Mouse (Mus musculus): ENCODE results near the gene Trem3. TPM values are rescaled to one million over a fixed set of nuclear protein-coding genes. Genes with fewer than 3 reads are reported as not detected.

Trem3 gene
- polyA plus RNA-seq, 1 experiment from 2014 or later = 0.14 TPM

DNA sequence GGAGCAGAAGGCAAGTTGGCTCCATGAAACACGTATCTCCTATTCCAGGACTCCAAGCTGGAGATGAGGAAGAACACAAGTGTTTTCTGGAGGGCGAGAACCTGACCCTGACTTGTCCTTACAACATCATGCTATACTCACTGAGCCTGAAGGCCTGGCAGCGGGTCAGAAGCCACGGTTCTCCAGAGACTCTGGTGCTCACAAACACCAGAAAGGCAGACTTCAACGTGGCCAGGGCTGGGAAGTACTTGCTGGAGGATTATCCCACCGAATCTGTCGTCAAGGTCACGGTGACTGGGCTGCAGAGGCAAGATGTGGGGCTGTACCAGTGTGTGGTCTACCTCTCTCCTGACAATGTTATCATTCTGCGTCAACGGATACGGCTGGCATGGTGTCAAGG is 1.9 kb downstream of the Trem3 start:
- Histone ChIP-seq H3K36me3 (no peaks in the 10 kb centered on the region), H3K27me3 (0 out of 2 replicates have a peak, but pooled peaks cover 6% of the 10 kb centered on the region), H3K4me2 (replicated peaks) (no peak overlapping the region), H3K4me1 (no peaks in the 10 kb centered on the region), H3K9ac (no peak overlapping the region), H3K9me3 (no peaks in the 10 kb centered on the region), H3K4me3 (no peak overlapping the region), H3K27ac (no peak overlapping the region)
- ATAC-seq (ENCODE audit: low FRiP score, low read depth) = no peak
- 85% methylated on average over 11 of the region's 11 CpGs for WGBS

- ATAC-seq (ENCODE audit: low FRiP score, low read depth) = no peak
- Histone ChIP-seq H3K4me1 (no peaks in the 10 kb centered on the region), H3K36me3 (no peaks in the 10 kb centered on the region), H3K27ac (no peak overlapping the region), H3K4me3 (no peak overlapping the region), H3K4me2 (replicated peaks) (no peak overlapping the region), H3K27me3 (0 out of 2 replicates have a peak, but pooled peaks cover 6% of the 10 kb centered on the region), H3K9ac (no peak overlapping the region), H3K9me3 (no peaks in the 10 kb centered on the region)
- 86% methylated on average over 7 of the region's 7 CpGs for WGBS
Measured at GRCm38 (mm10) chr17:48250631-48251030, 3.1 kb downstream of the Trem3 start.

DNA sequence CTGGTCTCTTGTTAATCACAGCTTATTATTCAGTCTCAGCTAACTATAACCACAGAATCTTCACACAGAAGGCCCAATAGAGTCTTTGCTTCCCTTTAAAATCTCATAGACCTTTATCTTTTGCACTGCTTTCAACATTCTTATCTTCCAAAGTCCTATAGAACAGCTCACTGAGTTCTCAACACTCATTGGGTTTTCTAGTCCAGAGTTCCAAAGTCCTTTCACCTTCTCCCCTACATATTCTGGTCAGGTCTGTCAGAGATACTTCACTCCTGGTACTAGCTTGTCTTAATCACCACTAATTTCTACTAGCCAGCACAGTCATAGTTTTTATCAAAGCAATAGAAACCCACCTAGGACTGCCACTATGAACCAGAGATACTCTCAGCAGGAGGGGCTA is 9.0 kb downstream of the Trem3 start:
- Histone ChIP-seq H3K4me2 (replicated peaks) (no peak overlapping the region), H3K4me3 (no peak overlapping the region), H3K36me3 (no peaks in the 10 kb centered on the region), H3K27me3 (0 out of 2 replicates have a peak, but pooled peaks cover 6% of the 10 kb centered on the region), H3K9ac (no peak overlapping the region), H3K4me1 (no peaks in the 10 kb centered on the region), H3K9me3 (peaks cover 12% of the 10 kb centered on the region), H3K27ac (no peak overlapping the region)
- no peak for ATAC-seq (ENCODE audit: low FRiP score, low read depth)

GRCm38 (mm10) chr17:48261868-48262267 is 14.3 kb downstream of the Trem3 start:
- Histone ChIP-seq H3K4me3 (no peak overlapping the region), H3K9me3 (peaks cover 12% of the 10 kb centered on the region), H3K9ac (no peak overlapping the region), H3K36me3 (no peaks in the 10 kb centered on the region), H3K27me3 (no peaks in the 10 kb centered on the region), H3K27ac (no peak overlapping the region), H3K4me2 (replicated peaks) (no peak overlapping the region), H3K4me1 (peaks cover 11% of the 10 kb centered on the region; the same call in 1 of the 2 replicates)
- WGBS = 75% methylated on average over 2 of the region's 2 CpGs
- no peak for ATAC-seq (ENCODE audit: low FRiP score, low read depth)

DNA sequence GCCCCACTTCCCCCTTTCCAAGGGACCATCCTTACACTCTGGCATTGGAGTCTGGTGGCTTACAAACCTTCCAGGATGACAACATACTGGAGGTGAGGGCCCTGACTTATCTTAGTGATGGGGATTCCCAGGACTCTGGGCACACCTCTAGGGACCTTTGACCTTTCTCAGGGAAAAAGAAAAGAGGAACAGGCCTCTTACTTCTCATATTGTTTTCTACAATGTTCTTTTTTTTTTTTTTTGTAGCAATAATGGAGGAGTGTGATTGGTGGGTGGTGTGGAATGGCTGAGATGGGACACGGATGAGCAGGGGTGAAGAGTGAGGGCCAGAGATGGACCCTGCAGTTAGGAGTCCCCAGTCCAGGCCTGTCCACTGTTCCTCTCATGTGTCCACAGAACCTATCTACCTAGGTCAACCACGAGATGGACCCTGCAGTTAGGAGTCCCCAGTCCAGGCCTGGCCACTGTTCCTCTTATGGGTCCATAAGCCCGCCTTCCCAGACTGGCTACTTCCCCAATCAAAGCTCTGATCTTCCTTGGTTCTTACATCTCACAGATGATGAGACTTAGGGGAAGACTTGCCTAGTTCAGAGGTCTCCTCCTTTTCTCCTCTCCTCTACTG is 16.3 kb downstream of the Trem3 start, which contains the start of gene Treml4:
Gene Treml4 (plus strand): TSS at position 555 of the 622 bp plus-strand sequence.
- no peak within 1 kb of the TSS for H3K27ac ChIP-seq

DNA sequence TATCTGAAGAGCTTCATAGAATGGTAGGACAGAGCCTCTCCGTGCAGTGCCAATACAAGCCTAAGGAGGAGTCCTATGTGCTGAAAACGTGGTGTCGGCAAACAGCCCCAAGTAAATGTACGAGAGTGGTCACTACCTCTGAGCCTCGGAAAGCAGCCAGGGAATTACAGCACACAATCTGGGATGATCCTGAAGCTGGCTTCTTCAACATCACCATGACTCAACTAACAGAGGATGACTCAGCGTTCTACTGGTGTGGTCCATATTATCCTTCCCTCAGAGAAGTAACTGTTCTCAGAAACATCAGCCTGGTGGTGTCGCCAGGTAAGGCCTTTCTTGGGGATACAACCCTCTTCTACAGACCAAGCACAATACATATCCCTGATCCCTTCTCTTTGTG is 17.1 kb downstream of the Trem3 start:
- H3K9ac ChIP-seq = no peak overlapping the region
- no peak overlapping the region for H3K4me2 ChIP-seq (replicated peaks)
- H3K36me3 ChIP-seq = no peaks in the 10 kb centered on the region
- H3K27ac ChIP-seq = no peak overlapping the region
- no peak overlapping the region for H3K4me3 ChIP-seq
- no peaks in the 10 kb centered on the region for H3K27me3 ChIP-seq
- peaks cover 11% of the 10 kb centered on the region; the same call in 1 of the 2 replicates for H3K4me1 ChIP-seq
- H3K9me3 ChIP-seq = peaks cover 2% of the 10 kb centered on the region; the same call in 1 of the 2 replicates
- 88% methylated on average over 7 of the region's 7 CpGs for WGBS
- ATAC-seq (ENCODE audit: low FRiP score, low read depth) = no peak

More for the DNA sequence above, 16.3 kb downstream of the Trem3 start, which contains the start of gene Treml4:
- Histone ChIP-seq H3K27me3 (no peaks in the 10 kb centered on the region), H3K36me3 (no peaks in the 10 kb centered on the region), H3K4me3 (no peak within 1 kb of the TSS), H3K4me2 (replicated peaks) (no peak within 1 kb of the TSS), H3K9me3 (peaks cover 10% of the 10 kb centered on the region), H3K4me1 (peaks cover 11% of the 10 kb centered on the region; the same call in 1 of the 2 replicates), H3K9ac (no peak within 1 kb of the TSS)
- no peak for ATAC-seq (ENCODE audit: low FRiP score, low read depth)
- WGBS = 87% methylated on average over 3 of the region's 3 CpGs

DNA sequence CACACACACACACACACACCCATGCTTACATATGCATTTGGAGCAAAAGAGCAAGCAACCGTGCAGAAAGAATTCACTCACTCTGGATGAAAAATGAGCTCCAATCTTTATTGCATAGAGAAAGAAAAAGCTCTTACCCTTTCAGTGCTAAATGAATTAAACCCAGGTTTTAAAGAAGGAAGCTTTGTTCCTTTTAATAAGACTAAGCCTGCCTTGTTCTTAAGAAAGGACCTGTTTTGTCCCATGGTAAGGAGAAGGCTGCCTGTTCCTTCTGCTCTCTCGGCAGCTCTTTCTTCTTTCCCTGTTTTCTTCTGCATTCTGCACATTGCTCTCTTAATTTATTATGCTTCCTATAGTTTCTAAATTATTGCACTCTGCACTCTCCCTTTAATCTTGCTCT is 18.6 kb downstream of the Trem3 start:
- Histone ChIP-seq H3K9ac (no peak overlapping the region), H3K4me3 (no peak overlapping the region), H3K9me3 (no peaks in the 10 kb centered on the region), H3K4me1 (peaks cover 11% of the 10 kb centered on the region; the same call in 1 of the 2 replicates), H3K4me2 (replicated peaks) (no peak overlapping the region), H3K27me3 (no peaks in the 10 kb centered on the region), H3K36me3 (no peaks in the 10 kb centered on the region), H3K27ac (no peak overlapping the region)
- 9% methylated on average over 2 of the region's 2 CpGs for WGBS
- ATAC-seq (ENCODE audit: low FRiP score, low read depth) = no peak

GRCm38 (mm10) chr17:48266610-48267304 is 19.2 kb downstream of the Trem3 start:
- Histone ChIP-seq H3K27ac (no peak overlapping the region), H3K27me3 (no peaks in the 10 kb centered on the region), H3K4me2 (replicated peaks) (no peak overlapping the region), H3K4me1 (peaks cover 11% of the 10 kb centered on the region; the same call in 1 of the 2 replicates), H3K9ac (no peak overlapping the region), H3K36me3 (no peaks in the 10 kb centered on the region), H3K9me3 (no peaks in the 10 kb centered on the region), H3K4me3 (no peak overlapping the region)
- WGBS = 29% methylated on average over 2 of the region's 2 CpGs
- ATAC-seq (ENCODE audit: low FRiP score, low read depth) = no peak

DNA sequence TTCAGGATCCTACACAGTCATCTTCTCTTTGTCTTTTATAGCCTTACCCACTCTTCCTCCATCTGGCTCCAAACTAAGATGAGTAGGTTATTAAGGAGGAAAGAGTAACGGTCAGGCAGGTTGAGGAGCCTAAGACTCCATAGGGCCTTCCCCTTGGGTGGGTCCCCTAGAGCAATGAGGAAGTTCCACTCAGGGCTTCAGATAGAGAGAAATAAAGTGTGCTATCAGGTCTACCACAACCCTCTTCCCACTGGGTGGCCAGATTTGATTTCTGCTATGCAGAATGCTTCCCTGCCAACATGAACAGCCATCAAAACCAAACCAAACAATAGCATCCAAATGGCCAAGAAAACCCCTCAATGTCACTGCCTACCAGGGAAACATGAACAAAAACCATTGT is 20.0 kb downstream of the Trem3 start:
- WGBS = 70% methylated on average over 1 of the region's 1 CpGs
- no peaks in the 10 kb centered on the region for H3K36me3 ChIP-seq

DNA sequence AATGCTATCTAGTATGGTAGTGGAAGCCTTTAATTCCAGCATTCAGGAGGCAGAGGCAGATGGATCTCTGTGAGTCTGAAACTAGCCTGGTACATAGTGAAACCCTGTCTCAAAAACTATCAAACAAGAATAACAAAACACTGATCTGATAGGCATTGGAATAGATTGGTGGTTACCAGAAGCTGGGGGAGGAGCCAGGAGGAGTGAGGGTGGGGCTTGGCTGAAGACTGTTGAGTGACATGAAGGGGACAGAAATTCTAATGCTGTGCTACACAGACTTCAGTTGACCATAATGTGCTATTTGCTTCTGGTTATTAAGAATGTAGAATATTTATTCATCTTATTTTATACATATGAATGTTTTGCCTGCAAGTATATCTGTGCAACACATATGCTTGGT is 20.7 kb downstream of the Trem3 start:
- no peak for ATAC-seq (ENCODE audit: low FRiP score, low read depth)
- H3K27ac ChIP-seq = no peak overlapping the region

More for the DNA sequence above, 20.0 kb downstream of the Trem3 start:
- H3K9ac ChIP-seq = no peak overlapping the region
- H3K27me3 ChIP-seq = no peaks in the 10 kb centered on the region
- no peak overlapping the region for H3K27ac ChIP-seq
- peaks cover 11% of the 10 kb centered on the region; the same call in 1 of the 2 replicates for H3K4me1 ChIP-seq
- ATAC-seq (ENCODE audit: low FRiP score, low read depth) = no peak
- no peaks in the 10 kb centered on the region for H3K9me3 ChIP-seq
- no peak overlapping the region for H3K4me3 ChIP-seq
- no peak overlapping the region for H3K4me2 ChIP-seq (replicated peaks)

GRCm38 (mm10) chr17:48269833-48270232 is 22.3 kb downstream of the Trem3 start:
- WGBS = 79% methylated on average over 4 of the region's 4 CpGs
- no peak overlapping the region for H3K9ac ChIP-seq

More for the DNA sequence above, 20.7 kb downstream of the Trem3 start:
- Histone ChIP-seq H3K4me1 (peaks cover 11% of the 10 kb centered on the region; the same call in 1 of the 2 replicates), H3K27me3 (no peaks in the 10 kb centered on the region), H3K4me3 (no peak overlapping the region), H3K4me2 (replicated peaks) (no peak overlapping the region), H3K9me3 (no peaks in the 10 kb centered on the region), H3K36me3 (no peaks in the 10 kb centered on the region), H3K9ac (no peak overlapping the region)

GRCm38 (mm10) chr17:48272158-48272557 is 24.6 kb downstream of the Trem3 start:
- no peaks in the 10 kb centered on the region for H3K4me1 ChIP-seq
- no peaks in the 10 kb centered on the region for H3K27me3 ChIP-seq
- WGBS = 72% methylated on average over 5 of the region's 5 CpGs
- no peaks in the 10 kb centered on the region for H3K9me3 ChIP-seq
- H3K36me3 ChIP-seq = no peaks in the 10 kb centered on the region
- no peak for ATAC-seq (ENCODE audit: low FRiP score, low read depth)
- H3K9ac ChIP-seq = no peak overlapping the region
- no peak overlapping the region for H3K4me2 ChIP-seq (replicated peaks)
- no peak overlapping the region for H3K27ac ChIP-seq
- H3K4me3 ChIP-seq = no peak overlapping the region

More at GRCm38 (mm10) chr17:48269833-48270232, 22.3 kb downstream of the Trem3 start:
- no peak overlapping the region for H3K4me2 ChIP-seq (replicated peaks)
- H3K9me3 ChIP-seq = no peaks in the 10 kb centered on the region
- no peak overlapping the region for H3K27ac ChIP-seq
- peaks cover 11% of the 10 kb centered on the region; the same call in 1 of the 2 replicates for H3K4me1 ChIP-seq
- no peak overlapping the region for H3K4me3 ChIP-seq
- H3K27me3 ChIP-seq = no peaks in the 10 kb centered on the region
- ATAC-seq (ENCODE audit: low FRiP score, low read depth) = no peak
- no peaks in the 10 kb centered on the region for H3K36me3 ChIP-seq

Measured in limb, embryonic 13.5 days (tissue).